Mouse (Mus musculus): Measurements from ENCODE around the gene Lrrc28.
A peak's percentile ranks its signal among the peaks of the same experiment; 100 is the strongest.

Gene Lrrc28

GRCm38 (mm10) chr7:67645681-67646014, 580 bp upstream of the Lrrc28 start:
- DNase-seq (ENCODE audit: low spot score in 2 of 2): no peak

DNA sequence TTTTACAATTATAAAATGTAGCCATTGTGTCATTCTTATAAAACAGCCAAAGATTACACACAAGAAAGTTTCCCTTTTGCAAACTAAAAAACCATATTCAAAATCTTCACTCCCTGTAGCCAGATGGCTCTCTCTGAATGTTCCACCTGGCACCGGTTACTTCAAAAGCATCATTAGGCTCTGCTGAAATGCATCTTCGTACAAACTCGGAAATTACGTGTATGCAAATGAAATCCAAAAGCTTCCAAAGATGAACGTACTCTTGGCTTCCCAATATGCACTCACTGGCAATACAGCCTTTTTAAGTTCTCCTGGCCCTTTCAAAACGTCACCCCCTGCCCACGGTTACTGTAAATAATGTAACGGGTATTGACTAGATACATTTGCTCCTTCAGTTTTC, 777 bp downstream of the Lrrc28 start:
- no peak for DNase-seq (ENCODE audit: low spot score in 2 of 2)

DNA sequence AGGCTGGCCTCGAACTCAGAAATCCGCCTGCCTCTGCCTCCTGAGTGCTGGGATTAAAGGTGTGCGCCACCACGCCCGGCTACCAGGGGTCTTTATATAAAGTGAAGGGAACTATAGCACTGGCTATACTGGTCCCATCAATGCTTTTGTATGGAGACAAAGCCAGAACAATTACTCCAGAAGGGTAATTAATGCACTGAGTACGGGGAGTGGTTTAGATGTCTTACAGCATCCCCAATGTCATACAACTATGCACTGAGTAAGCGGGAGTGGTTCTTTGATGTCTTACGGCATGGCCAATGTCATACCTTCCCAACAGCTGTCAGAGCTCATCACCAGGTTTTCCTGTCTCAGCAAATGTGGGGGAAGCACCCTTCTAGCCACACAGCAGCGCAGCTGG, 2.1 kb downstream of the Lrrc28 start:
- DNase-seq (ENCODE audit: low spot score in 2 of 2): no peak

GRCm38 (mm10) chr7:67639006-67639405, 6.1 kb downstream of the Lrrc28 start:
- no peak for DNase-seq (ENCODE audit: low spot score in 2 of 2)

DNA sequence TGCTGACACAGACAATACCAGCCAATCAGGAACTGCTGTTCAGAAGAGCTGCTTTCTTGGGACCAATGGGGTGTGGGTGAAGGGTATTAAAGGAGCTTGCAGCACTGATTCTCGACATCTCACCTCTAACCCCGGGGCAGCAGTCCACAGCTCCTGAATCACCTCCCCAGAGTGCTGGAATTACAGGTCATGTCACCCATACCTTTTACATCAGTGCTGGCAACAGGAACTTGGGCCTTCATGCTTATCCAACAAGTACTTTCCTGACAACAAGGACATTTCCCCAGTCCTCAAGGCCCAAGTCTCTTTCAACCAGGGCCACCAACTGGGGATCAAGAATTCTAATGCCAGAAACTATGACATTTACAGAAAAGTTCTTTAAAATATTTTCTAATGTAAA, 8.9 kb downstream of the Lrrc28 start:
- no peak for DNase-seq (ENCODE audit: low spot score in 2 of 2)

DNA sequence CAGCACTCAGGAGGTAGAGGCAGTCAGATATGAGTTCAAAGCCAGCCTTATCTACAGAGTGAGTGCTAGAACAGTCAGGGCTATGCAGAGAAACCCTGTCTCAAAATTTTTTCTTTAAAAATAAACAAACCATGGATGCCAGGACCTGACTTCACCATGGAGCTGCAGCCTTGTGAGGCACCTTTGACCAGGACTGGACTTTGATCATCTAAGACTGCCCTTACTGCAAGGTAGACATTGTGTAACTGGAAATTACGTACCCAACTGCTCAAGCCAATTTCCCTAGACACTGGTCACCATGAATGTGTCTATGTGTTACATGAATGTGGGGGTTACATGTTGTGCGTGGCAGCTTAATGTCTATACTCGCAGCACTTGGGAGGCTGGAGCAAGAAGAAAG, 10.9 kb downstream of the Lrrc28 start:
- no peak for DNase-seq (ENCODE audit: low spot score in 2 of 2)

DNA sequence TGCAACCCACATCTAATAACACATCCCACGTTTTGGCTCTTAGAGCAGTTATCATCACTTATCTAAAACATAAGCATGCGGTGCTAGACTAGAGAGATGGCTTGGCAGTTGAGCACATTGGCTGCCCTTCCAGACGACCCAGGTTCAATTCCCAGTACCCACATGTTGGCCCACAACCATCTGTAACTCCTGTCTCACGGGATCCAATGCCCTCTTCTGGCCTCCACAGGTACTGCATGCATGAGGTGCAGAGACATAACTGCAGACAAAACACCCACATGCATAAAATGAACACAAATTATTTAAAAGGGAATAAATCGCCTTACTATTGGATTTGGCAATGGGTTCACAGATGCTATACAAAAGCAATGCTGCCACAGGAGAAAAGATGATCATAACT, 12.7 kb downstream of the Lrrc28 start:
- DNase-seq (ENCODE audit: low spot score in 2 of 2): peak in 1 of 2 experiments; percentile 16

DNA sequence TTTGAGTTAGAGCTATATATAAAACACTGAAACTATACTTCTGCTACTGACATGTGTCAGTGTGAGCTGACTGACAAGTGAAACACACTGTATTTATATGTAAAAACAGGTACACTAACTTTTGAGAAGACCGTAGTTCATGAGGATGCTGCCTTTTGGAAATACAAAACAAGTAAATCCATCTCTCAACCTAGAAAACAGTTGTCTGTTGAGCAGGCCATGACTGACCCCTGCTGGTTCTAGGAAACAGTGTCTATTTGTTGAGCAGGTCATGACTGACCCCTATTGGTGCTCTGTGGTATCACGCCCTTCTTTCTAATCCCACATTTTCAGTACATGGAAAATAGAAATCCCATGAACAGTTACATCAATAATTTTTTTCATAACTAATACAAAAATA, 14.3 kb downstream of the Lrrc28 start:
- DNase-seq (ENCODE audit: low spot score in 2 of 2): peak; percentile 63 to 67

GRCm38 (mm10) chr7:67629681-67630080, 15.4 kb downstream of the Lrrc28 start:
- DNase-seq (ENCODE audit: low spot score in 2 of 2): no peak

DNA sequence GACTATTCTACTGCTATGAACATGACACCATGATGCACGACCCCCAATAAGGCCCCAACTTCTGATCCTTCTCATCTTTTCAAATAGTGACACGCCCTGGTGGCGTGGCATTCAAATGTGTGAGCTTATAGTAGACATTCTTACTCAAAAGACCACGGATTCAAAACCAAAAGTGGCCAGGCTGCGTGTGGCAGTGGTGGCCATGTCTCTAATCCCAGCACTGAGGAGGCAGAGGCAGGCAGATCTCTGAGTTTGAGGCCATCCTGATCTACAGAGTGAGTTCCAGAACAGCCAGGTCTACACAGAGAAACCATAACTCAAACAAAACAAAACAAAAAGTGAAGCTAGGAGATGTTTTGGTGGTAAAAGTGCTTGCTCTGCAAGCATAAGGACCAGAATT, 18.4 kb downstream of the Lrrc28 start:
- DNase-seq (ENCODE audit: low spot score in 2 of 2): no peak

DNA sequence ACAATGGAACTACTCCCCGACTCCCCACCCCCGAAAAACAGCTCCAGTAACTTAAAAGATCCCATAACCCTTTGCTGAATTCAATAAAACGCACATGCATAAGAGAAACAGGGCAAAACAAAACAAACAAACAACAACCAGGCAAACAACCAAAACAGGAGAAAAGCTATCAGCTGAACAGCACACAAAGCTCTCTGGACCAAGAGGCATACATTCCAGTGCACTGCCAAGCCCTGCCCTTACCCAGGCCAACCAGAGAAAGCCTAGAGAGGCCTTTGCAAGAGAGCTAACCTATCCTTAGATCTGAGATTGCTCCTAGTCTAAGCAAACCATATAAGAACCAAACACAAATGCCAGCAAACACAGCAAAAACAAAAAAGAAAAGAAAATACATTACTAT, 22.9 kb downstream of the Lrrc28 start:
- no peak for DNase-seq (ENCODE audit: low spot score in 2 of 2)

GRCm38 (mm10) chr7:67619836-67620235, 25.2 kb downstream of the Lrrc28 start:
- DNase-seq (ENCODE audit: low spot score in 2 of 2): no peak

DNA sequence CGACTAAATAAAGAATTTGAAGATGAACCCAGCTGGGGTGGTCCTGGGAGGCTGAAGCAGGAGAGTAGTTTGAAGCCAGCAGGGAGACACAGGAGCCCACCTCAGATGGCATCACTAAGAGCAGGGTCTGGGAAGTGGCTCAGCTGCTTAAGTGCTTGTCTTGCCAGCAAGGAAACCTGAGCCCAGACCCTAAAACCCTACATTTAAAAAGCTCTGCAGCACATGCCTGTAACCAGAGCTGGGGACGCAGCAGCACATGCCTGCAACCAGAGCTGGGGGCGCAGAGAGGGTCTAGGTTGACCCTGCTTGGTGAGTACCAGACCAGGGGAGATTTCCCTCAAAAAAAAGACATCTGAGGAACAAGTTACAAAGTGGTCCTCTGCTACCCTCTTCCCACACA, 26.8 kb downstream of the Lrrc28 start:
- no peak for DNase-seq (ENCODE audit: low spot score in 2 of 2)

- DNase-seq (ENCODE audit: low spot score in 2 of 2): no peak
Measured at GRCm38 (mm10) chr7:67617646-67618045, 27.4 kb downstream of the Lrrc28 start.

DNA sequence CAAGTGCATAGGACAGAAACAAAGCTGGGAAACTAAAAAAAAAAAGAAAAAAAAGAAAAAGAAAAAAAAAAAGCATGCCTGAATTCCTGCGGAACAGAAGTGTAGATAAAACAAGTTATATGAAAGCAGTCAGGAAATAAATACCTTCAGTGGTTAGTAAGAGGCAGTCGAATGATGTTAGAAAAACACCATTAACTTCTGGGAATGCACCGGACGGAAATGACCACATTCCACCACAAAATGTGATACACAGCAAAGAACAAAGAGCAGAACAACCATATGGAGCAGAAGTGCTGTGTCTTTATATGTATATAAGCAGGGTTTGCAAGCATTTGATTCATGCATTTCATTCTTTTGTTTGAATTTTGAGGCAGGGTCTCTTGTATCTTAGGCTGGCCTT, 28.2 kb downstream of the Lrrc28 start:
- no peak for DNase-seq (ENCODE audit: low spot score in 2 of 2)

- no peak for DNase-seq (ENCODE audit: low spot score in 2 of 2)
Measured at GRCm38 (mm10) chr7:67614464-67614861, 30.6 kb downstream of the Lrrc28 start.

- no peak for DNase-seq (ENCODE audit: low spot score in 2 of 2)
Measured at GRCm38 (mm10) chr7:67613795-67614463, 31.1 kb downstream of the Lrrc28 start.

- DNase-seq (ENCODE audit: low spot score in 2 of 2): no peak
Measured at GRCm38 (mm10) chr7:67608348-67609024, 36.6 kb downstream of the Lrrc28 start.

DNA sequence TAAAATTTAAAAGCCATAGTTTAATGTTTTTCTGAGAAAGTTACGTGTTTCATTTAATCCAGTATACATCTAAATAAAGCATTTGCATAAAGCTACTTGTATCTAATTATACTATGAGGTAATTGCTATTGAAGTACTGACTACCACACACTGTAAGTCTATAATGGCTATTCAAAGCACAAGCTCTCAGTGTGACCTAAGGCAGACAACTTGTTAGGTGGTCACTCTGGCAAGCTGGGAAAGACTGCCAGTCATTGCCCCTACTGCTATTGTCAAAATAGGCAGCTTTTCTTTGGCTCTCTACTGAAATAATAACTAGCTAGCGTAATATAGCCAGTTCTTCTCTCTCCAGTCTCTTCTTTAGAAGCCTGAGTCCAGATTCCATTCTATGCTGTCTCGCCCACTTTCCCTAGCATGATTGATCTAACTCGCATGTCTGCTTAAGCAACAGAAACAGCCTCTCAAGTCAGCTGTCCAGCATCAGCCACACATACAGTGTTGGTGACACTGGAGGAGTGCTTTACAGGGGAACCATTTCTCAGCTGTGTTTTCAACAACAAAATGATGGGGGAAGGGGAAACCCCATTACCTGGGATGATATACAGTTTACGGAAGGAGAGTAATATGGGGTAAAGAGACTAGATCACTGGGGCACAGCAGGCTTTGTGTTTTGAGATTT, 37.3 kb downstream of the Lrrc28 start:
- DNase-seq (ENCODE audit: low spot score in 2 of 2): no peak

- DNase-seq (ENCODE audit: low spot score in 2 of 2): no peak
Measured at GRCm38 (mm10) chr7:67606250-67606649, 38.8 kb downstream of the Lrrc28 start.

- no peak for DNase-seq (ENCODE audit: low spot score in 2 of 2)
Measured at GRCm38 (mm10) chr7:67605114-67605513, 40.0 kb downstream of the Lrrc28 start.

DNA sequence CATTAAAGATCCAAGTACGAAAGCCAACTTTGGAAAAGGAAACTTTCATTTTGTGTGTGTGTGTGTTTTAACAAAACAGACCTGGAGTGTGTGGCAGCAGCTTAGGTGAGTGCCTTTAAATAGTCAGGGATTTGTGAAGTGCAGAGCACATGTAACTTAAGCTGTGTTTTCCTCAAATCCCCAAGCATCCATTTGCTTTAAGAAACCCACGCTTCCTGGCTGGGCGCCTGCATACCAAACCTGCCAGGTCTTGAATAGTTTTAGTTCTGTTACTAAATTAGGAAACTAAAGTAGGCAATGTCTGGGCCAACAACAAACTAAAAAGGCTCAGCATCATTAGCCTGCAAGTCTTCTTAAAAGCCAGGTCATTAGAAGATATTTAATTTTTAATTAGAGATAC, 47.0 kb downstream of the Lrrc28 start:
- no peak for DNase-seq (ENCODE audit: low spot score in 2 of 2)

GRCm38 (mm10) chr7:67596961-67597360, 48.1 kb downstream of the Lrrc28 start:
- no peak for DNase-seq (ENCODE audit: low spot score in 2 of 2)

Measured in natural killer cell, adult 2 months (primary cell).